8 mouse cellular contexts compared by ENCODE assay signal in the genomic region with DNA sequence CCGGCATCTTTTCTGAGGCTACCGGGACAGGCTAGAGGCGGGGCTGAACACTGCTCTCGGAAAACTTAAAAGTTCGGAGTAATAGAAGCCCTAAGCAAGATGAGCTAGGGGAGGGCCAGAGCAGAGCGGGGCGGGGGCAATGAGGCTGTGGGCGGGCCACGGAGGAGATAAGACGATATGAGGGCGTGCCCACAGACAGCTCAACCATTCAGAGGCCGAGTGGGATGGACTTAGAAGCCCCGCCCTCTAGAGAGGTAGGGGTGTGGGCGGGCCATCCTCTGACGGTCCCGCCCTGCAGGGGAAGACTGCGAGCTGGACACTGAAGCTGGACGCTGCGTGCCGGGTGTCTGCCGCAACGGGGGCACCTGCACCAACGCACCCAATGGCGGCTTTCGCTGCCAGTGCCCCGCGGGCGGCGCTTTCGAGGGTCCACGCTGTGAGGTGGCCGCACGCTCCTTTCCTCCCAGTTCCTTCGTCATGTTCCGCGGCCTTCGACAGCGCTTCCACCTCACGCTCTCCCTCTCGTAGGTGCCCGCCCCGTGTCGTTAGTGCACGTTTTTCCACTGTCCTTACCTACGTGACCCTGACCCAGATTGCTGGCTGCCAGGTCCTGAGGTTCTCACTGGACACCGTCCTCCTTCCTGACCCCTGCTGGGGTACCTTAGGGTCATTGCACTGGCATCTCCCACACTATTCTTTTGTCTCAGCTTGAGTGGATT. TPM values are rescaled to one million over a fixed set of nuclear protein-coding genes. Genes with fewer than 3 reads are reported as not detected.
A peak's percentile ranks its signal among the peaks of the same experiment; 100 is the strongest.
DNase-seq lines count a peak whose midpoint lies in the region; ATAC-seq lines count a peak whose summit lies in the region.

No protein-coding gene starts in this region.

- H3K36me3 ChIP-seq in hindbrain, embryonic 14.5 days (replicated peaks; ENCODE audit: control insufficient read depth, insufficient read depth), result peaks cover 99% of the 10 kb centered on the region

- peak overlapping the region; percentile 63 for H3K4me2 ChIP-seq in hindbrain, embryonic 14.5 days (replicated peaks)

- 0 out of 2 replicates have a peak overlapping the region, but pooled peaks have one; percentile 33 for H3K9ac ChIP-seq in hindbrain, embryonic 14.5 days

- H3K4me3 ChIP-seq in hindbrain, embryonic 14.5 days (replicated peaks; ENCODE audit: low read length), result peak overlapping the region; percentile 29

- ATAC-seq in hindbrain, embryonic 14.5 days (ENCODE audit: low FRiP score), result peak; percentile 88

- H3K27ac ChIP-seq in hindbrain, embryonic 14.5 days, result no peak overlapping the region

- DNase-seq in T-cell, adult 2 months (ENCODE audit: low spot score), result peak; percentile 83
- DNase-seq in cerebellum, postnatal 25 days, result peak; percentile 75 to 84
- peak; percentile 58 to 68 for DNase-seq in frontal cortex, postnatal 36 days (ENCODE audit: low spot score in 2 of 2)
- DNase-seq in hindbrain, embryonic 14.5 days (ENCODE audit: low spot score), result peak; percentile 70
- peak; percentile 64 for DNase-seq in left cerebral cortex, adult 11 months (ENCODE audit: low spot score)
- peak; percentile 98 for DNase-seq in lung, postnatal 36 days
- peak; percentile 68 for DNase-seq in retina, adult 2 months (ENCODE audit: low read depth, low spot score)
- peak; percentile 69 for DNase-seq in thymus, postnatal 25 days

- no peaks in the 10 kb centered on the region for H3K9me3 ChIP-seq in hindbrain, embryonic 14.5 days (ENCODE audit: control insufficient read depth, low read length)

- H3K27me3 ChIP-seq in hindbrain, embryonic 14.5 days (ENCODE audit: control insufficient read depth, insufficient read depth, low read length), result peaks cover 28% of the 10 kb centered on the region

- peaks cover 40% of the 10 kb centered on the region for H3K4me1 ChIP-seq in hindbrain, embryonic 14.5 days (replicated peaks; ENCODE audit: control insufficient read depth, insufficient read depth, low read length)

- 9% methylated on average over 45 of the region's 46 CpGs for WGBS in hindbrain, embryonic 14.5 days

RNA-seq across cellular contexts. Expression of a gene that starts 6.4 kb away (rescaled TPM):
- polyA plus RNA-seq in hindbrain, embryonic 14.5 days (2014; fragmentation: Nextera tagmentation; extraction: Ambion mirVana), result 15.4 and 16.0 TPM in 2 replicates

RNA-seq across cellular contexts. Expression of a gene that starts 20.5 kb away (rescaled TPM):
- 19.1 and 21.5 TPM in 2 replicates for polyA plus RNA-seq in hindbrain, embryonic 14.5 days (2014; fragmentation: Nextera tagmentation; extraction: Ambion mirVana)

RNA-seq across cellular contexts. Expression of a gene that starts 24.4 kb away (rescaled TPM):
- 28.5 and 29.6 TPM in 2 replicates for polyA plus RNA-seq in hindbrain, embryonic 14.5 days (2014; fragmentation: Nextera tagmentation; extraction: Ambion mirVana)

RNA-seq across cellular contexts. Expression of a gene that starts 49.0 kb away (rescaled TPM):
- polyA plus RNA-seq in hindbrain, embryonic 14.5 days (2014; fragmentation: Nextera tagmentation; extraction: Ambion mirVana), result 202 and 238 TPM in 2 replicates
